Mouse (Mus musculus) limb, embryonic 14.5 days (tissue): ENCODE measurements around the gene Olfr1347. TPM values are rescaled to one million over a fixed set of nuclear protein-coding genes. Genes with fewer than 3 reads are reported as not detected.

Experiments
- ATAC-seq: fragments of 200-750 bp; cut with Nextera tagmentation; 2 replicates; pipeline ENCODE4 v1.8.0; 2017; ENCODE audit warnings: low read depth, moderate number of reproducible peaks, moderate TSS enrichment; ENCODE audit not compliant: low FRiP score
- DNase-seq: peaks from one replicate; pipeline ENCODE4 v3.0.0-alpha.2; 2015; ENCODE audit warnings: low spot score
- H3K27ac ChIP-seq: fragments of 300-500 bp; sonication (generic); replicated peaks from 2 replicates; pipeline ENCODE4 v1.5.1; 2014; ENCODE audit warnings: low read depth, mild to moderate bottlenecking, low read length, moderate library complexity, mixed read lengths
- H3K27me3 ChIP-seq: fragments of 300-500 bp; sonication (generic); 2 replicates; pipeline ENCODE4 v1.6.1; 2014; ENCODE audit warnings: low read length, mixed read lengths; ENCODE audit not compliant: control insufficient read depth, insufficient read depth
- H3K36me3 ChIP-seq: fragments of 300-500 bp; sonication (generic); 2 replicates; pipeline ENCODE4 v1.6.1; 2014; ENCODE audit warnings: mild to moderate bottlenecking, low read length, moderate library complexity, mixed read lengths; ENCODE audit not compliant: control insufficient read depth, insufficient read depth
- H3K4me1 ChIP-seq: fragments of 300-500 bp; sonication (generic); 2 replicates; pipeline ENCODE4 v1.6.1; 2014; ENCODE audit warnings: antibody characterized with exemption, low read length, mixed read lengths; ENCODE audit not compliant: control insufficient read depth, insufficient read depth
- H3K4me2 ChIP-seq: fragments of 300-500 bp; sonication (generic); replicated peaks from 2 replicates; pipeline ENCODE4 v1.6.1; 2014; ENCODE audit warnings: low read depth, mild to moderate bottlenecking, low read length, moderate library complexity; ENCODE audit not compliant: severe bottlenecking
- H3K4me3 ChIP-seq: fragments of 300-500 bp; sonication (generic); replicated peaks from 2 replicates; pipeline ENCODE4 v1.5.1; 2014; ENCODE audit warnings: low read length
- H3K9ac ChIP-seq: fragments of 300-500 bp; sonication (generic); 2 replicates; pipeline ENCODE4 v1.6.1; 2014; ENCODE audit warnings: mild to moderate bottlenecking, low read depth, low read length, moderate library complexity; ENCODE audit not compliant: severe bottlenecking
- H3K9me3 ChIP-seq: fragments of 300-500 bp; sonication (generic); 2 replicates; pipeline ENCODE4 v1.6.1; 2016; ENCODE audit warnings: low read length; ENCODE audit not compliant: control insufficient read depth
- POLR2A ChIP-seq: fragments of 200-500 bp; IDR thresholded peaks from 2 replicates; pipeline ENCODE4 v1.8.0; 2012; ENCODE audit warnings: inconsistent platforms, mild to moderate bottlenecking, moderate library complexity, borderline replicate concordance; ENCODE audit not compliant: insufficient read depth, insufficient read length; ENCODE audit errors: extremely low read depth
- WGBS: fragments of 180-500 bp; shearing (Covaris S2); extraction: QIAGEN DNeasy Blood & Tissue Kit; methylation state at CpG from one replicate; pipeline ENCODE4 v1.1.7; 2014; 5-methylcytosine and 5-hydroxymethylcytosine counted together
- polyA plus RNA-seq, 2 experiments: library from polyadenylated mRNA; depleted of rRNA in 1 of 2; stranded (reverse) in 1 of 2; unstranded in 1 of 2; fragments of >200 nt; fragmentation: Nextera tagmentation in 1 of 2; extraction: Ambion mirVana in 1 of 2; gene quantifications; 2 replicates each; pipeline versions ENCODE4 v1.2.1 to v1.2.3; 2012 to 2014

The Olfr1347 gene
- polyA plus RNA-seq, 2 experiments: 0.04 TPM; not detected in 1

- Histone ChIP-seq H3K4me2 (no peak overlapping the region), H3K4me1 (no peaks in the 10 kb centered on the region), H3K9me3 (no peaks in the 10 kb centered on the region), H3K27ac (no peak overlapping the region), H3K36me3 (no peaks in the 10 kb centered on the region), H3K27me3 (no peaks in the 10 kb centered on the region), H3K9ac (no peak overlapping the region), H3K4me3 (no peak overlapping the region)
- DNase-seq (no peak), ATAC-seq (no peak)
- WGBS: 79% methylated on average over 5 of the region's 5 CpGs
- TF ChIP-seq POLR2A: no peak
Measured at GRCm38 (mm10) chr7:6447771-6448170, 51.8 kb downstream of the Olfr1347 start.

DNA sequence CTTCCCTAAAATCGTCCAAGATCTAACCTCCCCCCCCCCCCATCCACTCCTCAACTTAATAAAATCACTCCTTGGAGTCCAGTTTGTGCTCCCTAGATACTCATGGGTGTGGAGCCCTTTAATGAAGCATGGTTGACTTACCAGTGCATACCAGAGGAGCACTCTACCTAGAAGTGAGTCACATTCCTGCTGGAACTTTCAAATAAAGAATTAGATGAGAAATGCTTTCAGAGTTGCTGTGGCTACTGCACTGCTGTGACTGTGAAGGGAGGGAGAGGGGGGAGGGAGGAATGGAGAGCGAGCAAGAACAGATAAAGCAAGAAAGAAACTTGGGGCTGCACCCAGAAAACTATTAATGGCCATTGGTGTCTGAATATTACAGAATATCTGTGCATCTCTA lies 58.4 kb downstream of the Olfr1347 start:
- no peak overlapping the region for H3K9ac ChIP-seq
- no peak overlapping the region for H3K27ac ChIP-seq
- ATAC-seq (no peak), DNase-seq (no peak)
- no peaks in the 10 kb centered on the region for H3K4me1 ChIP-seq
- no peak for TF ChIP-seq POLR2A
- H3K9me3 ChIP-seq: no peaks in the 10 kb centered on the region
- H3K27me3 ChIP-seq: no peaks in the 10 kb centered on the region
- H3K4me3 ChIP-seq: no peak overlapping the region
- no peaks in the 10 kb centered on the region for H3K36me3 ChIP-seq
- 70% methylated on average over 2 of the region's 2 CpGs for WGBS
- H3K4me2 ChIP-seq: no peak overlapping the region

DNA sequence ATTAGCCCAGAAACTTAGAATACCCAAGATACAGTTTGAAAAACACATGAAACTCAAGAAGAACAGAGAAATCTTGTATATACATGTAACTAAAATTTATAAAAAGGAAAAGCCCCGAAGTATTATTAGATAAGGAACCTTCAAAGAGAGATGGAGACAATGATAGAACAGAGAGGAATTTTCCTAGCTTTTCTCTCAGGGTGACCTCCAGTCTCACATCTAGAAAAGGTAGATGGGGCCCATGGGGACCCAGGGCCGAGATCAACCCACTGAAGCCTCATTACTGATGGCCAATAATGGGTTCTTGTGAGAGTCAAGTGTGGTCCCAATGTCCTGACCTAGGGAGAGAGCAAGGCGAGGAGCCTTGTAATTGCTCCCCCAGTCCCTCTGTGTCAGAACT lies 61.2 kb downstream of the Olfr1347 start, which contains the start of gene Olfr1344:
Gene Olfr1344 (plus strand): TSS at position 301 of the 400 bp plus-strand sequence.
- no peak for TF ChIP-seq POLR2A
- no peak for DNase-seq
- Histone ChIP-seq H3K9ac (no peak within 1 kb of the TSS), H3K27me3 (no peaks in the 10 kb centered on the region), H3K4me2 (no peak within 1 kb of the TSS), H3K27ac (no peak within 1 kb of the TSS), H3K4me1 (no peaks in the 10 kb centered on the region), H3K4me3 (no peak within 1 kb of the TSS), H3K9me3 (no peaks in the 10 kb centered on the region), H3K36me3 (no peaks in the 10 kb centered on the region)
- no peak for ATAC-seq
- 82% methylated on average over 3 of the region's 3 CpGs for WGBS

Other genes starting within 250 kb of the Olfr1347 start
- not detected in 2 replicates for gene Epp13, start 247.0 kb downstream of the Olfr1347 start, polyA plus RNA-seq (2012; rRNA removed)
- gene Epp13, start 247.0 kb downstream of the Olfr1347 start, polyA plus RNA-seq (2014; fragmentation: Nextera tagmentation; extraction: Ambion mirVana): not detected in 2 replicates
- gene Zfp667, start 213.2 kb downstream of the Olfr1347 start, polyA plus RNA-seq (2012; rRNA removed): 3.7 and 4.7 TPM in 2 replicates
- gene Zfp667, start 213.2 kb downstream of the Olfr1347 start, polyA plus RNA-seq (2014; fragmentation: Nextera tagmentation; extraction: Ambion mirVana): 8.4 and 8.5 TPM in 2 replicates
- 6.1 and 6.2 TPM in 2 replicates for gene Zfp583, start 168.5 kb downstream of the Olfr1347 start, polyA plus RNA-seq (2012; rRNA removed)
- gene Zfp583, start 168.5 kb downstream of the Olfr1347 start, polyA plus RNA-seq (2014; fragmentation: Nextera tagmentation; extraction: Ambion mirVana): 5.4 and 6.4 TPM in 2 replicates
- 1.4 and 1.9 TPM in 2 replicates for gene Gm3854, start 156.0 kb downstream of the Olfr1347 start, polyA plus RNA-seq (2012; rRNA removed)
- gene Gm3854, start 156.0 kb downstream of the Olfr1347 start, polyA plus RNA-seq (2014; fragmentation: Nextera tagmentation; extraction: Ambion mirVana): 1.1 and 1.9 TPM in 2 replicates
- 1.1 and 2.1 TPM in 2 replicates for gene Zfp78, start 136.5 kb downstream of the Olfr1347 start, polyA plus RNA-seq (2012; rRNA removed)
- gene Zfp78, start 136.5 kb downstream of the Olfr1347 start, polyA plus RNA-seq (2014; fragmentation: Nextera tagmentation; extraction: Ambion mirVana): 2.8 and 3.4 TPM in 2 replicates
- gene Zfp28, start 116.5 kb downstream of the Olfr1347 start, polyA plus RNA-seq (2012; rRNA removed): 9.2 and 11.0 TPM in 2 replicates
- 11.1 and 14.4 TPM in 2 replicates for gene Zfp28, start 116.5 kb downstream of the Olfr1347 start, polyA plus RNA-seq (2014; fragmentation: Nextera tagmentation; extraction: Ambion mirVana)
- 0.31 and 0.51 TPM in 2 replicates for gene Smim17, start 101.0 kb downstream of the Olfr1347 start, polyA plus RNA-seq (2012; rRNA removed)
- gene Smim17, start 101.0 kb downstream of the Olfr1347 start, polyA plus RNA-seq (2014; fragmentation: Nextera tagmentation; extraction: Ambion mirVana): 0.32 TPM in 1 of 2 replicates, not detected in the other
- 0.03 and 0.06 TPM in 2 replicates for gene Gm20715, start 89.5 kb downstream of the Olfr1347 start, polyA plus RNA-seq (2012; rRNA removed)
- not detected in 2 replicates for gene Gm20715, start 89.5 kb downstream of the Olfr1347 start, polyA plus RNA-seq (2014; fragmentation: Nextera tagmentation; extraction: Ambion mirVana)
- gene Olfr1344, start 61.1 kb downstream of the Olfr1347 start, polyA plus RNA-seq (2012; rRNA removed): not detected in 2 replicates
- not detected in 2 replicates for gene Olfr1344, start 61.1 kb downstream of the Olfr1347 start, polyA plus RNA-seq (2014; fragmentation: Nextera tagmentation; extraction: Ambion mirVana)
- not detected in 2 replicates for gene Olfr1336, start 43.6 kb downstream of the Olfr1347 start, polyA plus RNA-seq (2012; rRNA removed)
- gene Olfr1336, start 43.6 kb downstream of the Olfr1347 start, polyA plus RNA-seq (2014; fragmentation: Nextera tagmentation; extraction: Ambion mirVana): not detected in 2 replicates
- not detected in 2 replicates for gene Olfr1346, start 32.7 kb downstream of the Olfr1347 start, polyA plus RNA-seq (2012; rRNA removed)
- not detected in 2 replicates for gene Olfr1346, start 32.7 kb downstream of the Olfr1347 start, polyA plus RNA-seq (2014; fragmentation: Nextera tagmentation; extraction: Ambion mirVana)
- 0.09 TPM in 1 of 2 replicates, not detected in the other for gene Olfr5, start 12.8 kb downstream of the Olfr1347 start, polyA plus RNA-seq (2012; rRNA removed)
- gene Olfr5, start 12.8 kb downstream of the Olfr1347 start, polyA plus RNA-seq (2014; fragmentation: Nextera tagmentation; extraction: Ambion mirVana): not detected in 2 replicates
- not detected in 2 replicates for gene Olfr1348, start 9.0 kb upstream of the Olfr1347 start, polyA plus RNA-seq (2012; rRNA removed)
- gene Olfr1348, start 9.0 kb upstream of the Olfr1347 start, polyA plus RNA-seq (2014; fragmentation: Nextera tagmentation; extraction: Ambion mirVana): not detected in 2 replicates
- gene Olfr1349, start 23.2 kb upstream of the Olfr1347 start, polyA plus RNA-seq (2012; rRNA removed): 0.18 and 0.60 TPM in 2 replicates
- not detected in 2 replicates for gene Olfr1349, start 23.2 kb upstream of the Olfr1347 start, polyA plus RNA-seq (2014; fragmentation: Nextera tagmentation; extraction: Ambion mirVana)
- not detected in 2 replicates for gene Olfr1350, start 65.1 kb upstream of the Olfr1347 start, polyA plus RNA-seq (2012; rRNA removed)
- gene Olfr1350, start 65.1 kb upstream of the Olfr1347 start, polyA plus RNA-seq (2014; fragmentation: Nextera tagmentation; extraction: Ambion mirVana): not detected in 2 replicates
- 69.0 and 72.6 TPM in 2 replicates for gene Zim1, start 196.7 kb upstream of the Olfr1347 start, polyA plus RNA-seq (2012; rRNA removed)
- gene Zim1, start 196.7 kb upstream of the Olfr1347 start, polyA plus RNA-seq (2014; fragmentation: Nextera tagmentation; extraction: Ambion mirVana): 9.4 and 14.3 TPM in 2 replicates
- gene Peg3, start 230.7 kb upstream of the Olfr1347 start, polyA plus RNA-seq (2012; rRNA removed): 160 and 178 TPM in 2 replicates
- 244 and 268 TPM in 2 replicates for gene Peg3, start 230.7 kb upstream of the Olfr1347 start, polyA plus RNA-seq (2014; fragmentation: Nextera tagmentation; extraction: Ambion mirVana)
- 20.7 and 27.2 TPM in 2 replicates for gene Usp29, start 230.8 kb upstream of the Olfr1347 start, polyA plus RNA-seq (2012; rRNA removed)
- gene Usp29, start 230.8 kb upstream of the Olfr1347 start, polyA plus RNA-seq (2014; fragmentation: Nextera tagmentation; extraction: Ambion mirVana): 10.7 and 11.9 TPM in 2 replicates